Mouse (Mus musculus) forebrain, embryonic 14.5 days (tissue): ENCODE results near the gene Stk35. TPM values are rescaled to one million over a fixed set of nuclear protein-coding genes. Genes with fewer than 3 reads are reported as not detected.

Experiments used
- ATAC-seq: fragments of 200-750 bp; cut with Nextera tagmentation; 2 replicates; pipeline ENCODE4 v1.8.0; 2017; ENCODE audit warnings: mild to moderate bottlenecking, moderate library complexity
- DNase-seq: peaks from one replicate; pipeline ENCODE4 v3.0.0-alpha.2; 2015; ENCODE audit warnings: low spot score
- H3K27ac ChIP-seq: fragments of 300-500 bp; sonication (generic); 2 replicates; pipeline ENCODE4 v1.5.1; 2014; ENCODE audit warnings: low read depth, mild to moderate bottlenecking, control low read depth, low read length, moderate library complexity
- H3K27me3 ChIP-seq: fragments of 300-500 bp; sonication (generic); replicated peaks from 2 replicates; pipeline ENCODE4 v1.6.1; 2014; ENCODE audit warnings: low read length, control low read depth, mixed read lengths; ENCODE audit not compliant: control insufficient read depth, insufficient read depth
- H3K36me3 ChIP-seq: fragments of 300-500 bp; sonication (generic); 2 replicates; pipeline ENCODE4 v1.6.1; 2014; ENCODE audit warnings: low read length, control low read depth; ENCODE audit not compliant: control insufficient read depth, insufficient read depth
- H3K4me1 ChIP-seq: fragments of 300-500 bp; sonication (generic); 2 replicates; pipeline ENCODE4 v1.6.1; 2014; ENCODE audit warnings: antibody characterized with exemption, low read length, control low read depth; ENCODE audit not compliant: control insufficient read depth, insufficient read depth
- H3K4me2 ChIP-seq: fragments of 300-500 bp; sonication (generic); 2 replicates; pipeline ENCODE4 v1.6.1; 2014; ENCODE audit warnings: mild to moderate bottlenecking, control low read depth, low read length
- H3K4me3 ChIP-seq: fragments of 300-500 bp; sonication (generic); 2 replicates; pipeline ENCODE4 v1.5.1; 2014; ENCODE audit warnings: low read depth, low read length, control low read depth
- H3K9ac ChIP-seq: fragments of 300-500 bp; sonication (generic); 2 replicates; pipeline ENCODE4 v1.6.1; 2014; ENCODE audit warnings: mild to moderate bottlenecking, low read length, control low read depth, moderate library complexity
- H3K9me3 ChIP-seq: fragments of 300-500 bp; sonication (generic); replicated peaks from 2 replicates; pipeline ENCODE4 v1.6.1; 2016; ENCODE audit warnings: low read length, control low read depth, mixed read lengths; ENCODE audit not compliant: control insufficient read depth
- WGBS: fragments of 180-500 bp; shearing (Covaris S2); extraction: QIAGEN DNeasy Blood & Tissue Kit; methylation state at CpG from one replicate; pipeline ENCODE4 v1.1.7; 2014; 5-methylcytosine and 5-hydroxymethylcytosine counted together
- polyA plus RNA-seq: library from polyadenylated mRNA; unstranded; fragments of >200 nt; fragmentation: Nextera tagmentation; extraction: Ambion mirVana; gene quantifications from 2 replicates; pipeline ENCODE4 v1.2.1, GENCODE M21; 2014

Gene Stk35
- polyA plus RNA-seq, 1 experiment from 2014 or later, result 8.6 TPM

GRCm38 (mm10) chr2:129823310-129823709, 23.0 kb downstream of the Stk35 start:
- no peak for DNase-seq
- H3K27me3 ChIP-seq, result no peaks in the 10 kb centered on the region
- no peak overlapping the region for H3K4me3 ChIP-seq
- ATAC-seq, result no peak
- H3K4me1 ChIP-seq, result no peaks in the 10 kb centered on the region
- no peak overlapping the region for H3K9ac ChIP-seq
- H3K27ac ChIP-seq, result no peak overlapping the region
- WGBS, result 99% methylated on average over 2 of the region's 2 CpGs
- no peaks in the 10 kb centered on the region for H3K9me3 ChIP-seq
- H3K36me3 ChIP-seq, result peaks cover 12% of the 10 kb centered on the region; the same call in 1 of the 2 replicates
- no peak overlapping the region for H3K4me2 ChIP-seq

GRCm38 (mm10) chr2:129824254-129824653, 23.9 kb downstream of the Stk35 start:
- no peaks in the 10 kb centered on the region for H3K27me3 ChIP-seq
- no peaks in the 10 kb centered on the region for H3K4me1 ChIP-seq
- H3K4me3 ChIP-seq, result no peak overlapping the region
- DNase-seq, result no peak
- ATAC-seq, result no peak
- H3K36me3 ChIP-seq, result peaks cover 21% of the 10 kb centered on the region
- H3K9ac ChIP-seq, result no peak overlapping the region
- no peak overlapping the region for H3K27ac ChIP-seq
- H3K4me2 ChIP-seq, result no peak overlapping the region
- 93% methylated on average over 6 of the region's 6 CpGs for WGBS
- no peaks in the 10 kb centered on the region for H3K9me3 ChIP-seq

DNA sequence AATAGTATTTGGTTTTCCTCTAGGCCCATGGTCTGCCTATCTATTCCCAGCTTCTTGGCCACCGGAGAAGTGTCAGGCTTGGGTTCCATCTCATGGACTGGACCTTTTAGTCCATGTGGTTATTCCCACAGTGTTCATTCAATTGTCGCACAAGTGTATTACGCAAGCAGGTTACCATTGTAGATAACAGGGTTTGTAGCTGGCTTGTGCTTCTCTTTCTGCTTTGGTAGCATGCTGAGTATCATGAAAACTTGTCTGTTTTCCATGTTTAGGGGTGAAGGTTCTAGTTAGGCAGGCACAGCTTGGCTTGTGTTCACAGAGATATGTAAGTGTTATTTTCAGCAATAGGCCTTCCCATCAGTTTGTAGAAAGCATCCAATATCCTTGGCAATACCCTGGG, 25.8 kb downstream of the Stk35 start:
- H3K4me2 ChIP-seq, result no peak overlapping the region
- no peaks in the 10 kb centered on the region for H3K27me3 ChIP-seq
- 100% methylated on average over 3 of the region's 3 CpGs for WGBS
- H3K9me3 ChIP-seq, result no peaks in the 10 kb centered on the region
- H3K36me3 ChIP-seq, result peaks cover 33% of the 10 kb centered on the region
- H3K9ac ChIP-seq, result no peak overlapping the region
- no peak for DNase-seq
- H3K27ac ChIP-seq, result no peak overlapping the region
- H3K4me1 ChIP-seq, result no peaks in the 10 kb centered on the region
- H3K4me3 ChIP-seq, result no peak overlapping the region
- ATAC-seq, result no peak

DNA sequence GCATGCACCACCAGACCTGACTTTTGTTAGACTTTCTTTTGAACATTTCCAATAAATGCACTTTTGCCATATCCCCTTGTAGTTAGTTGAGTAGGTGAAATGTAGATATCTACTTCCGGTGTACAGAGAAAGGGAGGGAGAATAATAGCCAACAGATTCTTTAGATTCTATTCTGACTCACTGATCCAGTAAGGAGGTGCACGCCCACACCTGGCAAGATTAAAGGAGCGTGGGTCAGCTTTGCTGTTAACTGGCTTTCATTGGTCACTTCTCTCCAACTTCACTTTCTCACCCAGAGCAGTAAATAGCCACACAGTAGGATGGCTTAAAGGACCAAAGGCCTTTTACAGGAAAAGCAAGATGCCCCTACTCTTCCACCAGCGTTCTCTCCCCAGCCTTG, 32.7 kb downstream of the Stk35 start:
- no peak for ATAC-seq

GRCm38 (mm10) chr2:129834221-129834620, 33.9 kb downstream of the Stk35 start:
- Histone ChIP-seq H3K4me2 (no peak overlapping the region), H3K4me3 (no peak overlapping the region), H3K36me3 (peaks cover 16% of the 10 kb centered on the region), H3K9ac (no peak overlapping the region), H3K27ac (no peak overlapping the region), H3K27me3 (no peaks in the 10 kb centered on the region), H3K9me3 (no peaks in the 10 kb centered on the region), H3K4me1 (no peaks in the 10 kb centered on the region)
- WGBS, result 100% methylated on average over 1 of the region's 1 CpGs
- DNase-seq (no peak), ATAC-seq (no peak)

More for the DNA sequence above, 32.7 kb downstream of the Stk35 start:
- Histone ChIP-seq H3K9ac (no peak overlapping the region), H3K4me1 (no peaks in the 10 kb centered on the region), H3K27ac (no peak overlapping the region), H3K27me3 (no peaks in the 10 kb centered on the region), H3K4me3 (no peak overlapping the region), H3K9me3 (no peaks in the 10 kb centered on the region), H3K4me2 (no peak overlapping the region), H3K36me3 (peaks cover 28% of the 10 kb centered on the region)
- 74% methylated on average over 4 of the region's 4 CpGs for WGBS
- DNase-seq, result no peak

- 87% methylated on average over 6 of the region's 6 CpGs for WGBS
- Histone ChIP-seq H3K9me3 (no peaks in the 10 kb centered on the region), H3K4me1 (no peaks in the 10 kb centered on the region), H3K9ac (no peak overlapping the region), H3K27me3 (no peaks in the 10 kb centered on the region), H3K4me3 (no peak overlapping the region), H3K36me3 (peaks cover 11% of the 10 kb centered on the region), H3K27ac (no peak overlapping the region), H3K4me2 (no peak overlapping the region)
- no peak for ATAC-seq
- DNase-seq, result no peak
These were observed 34.6 kb downstream of the Stk35 start for GRCm38 (mm10) chr2:129834881-129835280.

GRCm38 (mm10) chr2:129836921-129837320, 36.6 kb downstream of the Stk35 start:
- H3K4me2 ChIP-seq, result no peak overlapping the region
- no peak for ATAC-seq
- no peak overlapping the region for H3K27ac ChIP-seq
- no peaks in the 10 kb centered on the region for H3K9me3 ChIP-seq
- no peaks in the 10 kb centered on the region for H3K4me1 ChIP-seq
- H3K4me3 ChIP-seq, result no peak overlapping the region
- H3K36me3 ChIP-seq, result no peaks in the 10 kb centered on the region
- WGBS, result 56% methylated on average over 1 of the region's 1 CpGs
- no peaks in the 10 kb centered on the region for H3K27me3 ChIP-seq
- peak; percentile 7 for DNase-seq
- H3K9ac ChIP-seq, result no peak overlapping the region

DNA sequence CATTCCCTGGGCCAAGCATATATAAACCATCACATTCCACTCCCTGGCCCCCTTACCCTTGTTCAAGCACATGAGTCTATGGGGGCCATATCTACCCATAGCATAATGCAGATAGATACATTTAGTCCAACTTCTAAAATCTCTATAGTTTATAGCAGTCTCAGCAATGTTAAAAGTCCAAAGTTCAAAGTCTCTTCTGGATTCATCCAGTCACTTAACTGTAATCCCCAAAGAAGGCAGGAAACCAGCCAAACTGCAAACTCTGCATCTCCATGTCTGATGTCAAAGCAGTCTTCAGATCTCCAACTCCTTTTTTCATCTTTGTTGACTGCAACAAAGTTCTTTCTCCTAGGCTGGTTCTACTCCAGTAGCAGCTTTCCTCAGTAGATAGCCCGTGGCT, 38.0 kb downstream of the Stk35 start:
- Histone ChIP-seq H3K27ac (no peak overlapping the region), H3K4me2 (no peak overlapping the region), H3K9ac (no peak overlapping the region), H3K4me3 (no peak overlapping the region), H3K4me1 (no peaks in the 10 kb centered on the region), H3K27me3 (no peaks in the 10 kb centered on the region), H3K9me3 (no peaks in the 10 kb centered on the region), H3K36me3 (no peaks in the 10 kb centered on the region)
- WGBS, result 92% methylated on average over 1 of the region's 1 CpGs
- ATAC-seq (no peak), DNase-seq (no peak)

DNA sequence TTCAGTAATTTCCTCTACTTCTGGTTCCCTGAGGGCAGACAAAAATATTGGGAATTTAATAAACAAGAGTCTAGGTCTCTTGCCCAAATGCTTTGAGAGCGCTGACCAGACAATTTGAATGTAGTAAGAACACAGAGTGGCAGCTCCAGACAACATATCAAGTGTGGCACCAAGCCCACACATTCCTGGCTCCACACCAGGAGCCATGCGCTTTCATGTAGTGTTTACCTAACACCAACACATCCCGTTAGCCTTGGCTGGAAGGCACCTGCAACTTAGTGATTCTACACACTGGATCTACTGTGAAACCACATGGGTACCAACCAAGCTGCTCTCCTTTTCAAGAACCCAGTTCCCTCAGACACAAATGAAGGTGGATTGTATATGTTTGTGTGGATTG, 45.5 kb downstream of the Stk35 start:
- ATAC-seq (no peak), DNase-seq (no peak)
- no peak overlapping the region for H3K4me2 ChIP-seq
- no peaks in the 10 kb centered on the region for H3K4me1 ChIP-seq
- H3K4me3 ChIP-seq, result no peak overlapping the region
- H3K27ac ChIP-seq, result no peak overlapping the region
- H3K36me3 ChIP-seq, result no peaks in the 10 kb centered on the region
- WGBS, result 73% methylated on average over 3 of the region's 3 CpGs
- no peaks in the 10 kb centered on the region for H3K27me3 ChIP-seq
- H3K9ac ChIP-seq, result no peak overlapping the region
- H3K9me3 ChIP-seq, result no peaks in the 10 kb centered on the region
